Mouse (Mus musculus) ES-E14 (cell line): ENCODE results near the gene Nfatc2.

Source experiments
- HCFC1 ChIP-seq: IDR thresholded peaks from 2 replicates; pipeline ENCODE4 v1.6.1; 2012; ENCODE audit warnings: low read length, inconsistent platforms, borderline replicate concordance; ENCODE audit not compliant: insufficient read depth
- ZC3H11A ChIP-seq: IDR thresholded peaks from 2 replicates; pipeline ENCODE4 v1.6.1; 2012; ENCODE audit warnings: low read depth, mild to moderate bottlenecking, inconsistent platforms, low read length, borderline replicate concordance

DNA sequence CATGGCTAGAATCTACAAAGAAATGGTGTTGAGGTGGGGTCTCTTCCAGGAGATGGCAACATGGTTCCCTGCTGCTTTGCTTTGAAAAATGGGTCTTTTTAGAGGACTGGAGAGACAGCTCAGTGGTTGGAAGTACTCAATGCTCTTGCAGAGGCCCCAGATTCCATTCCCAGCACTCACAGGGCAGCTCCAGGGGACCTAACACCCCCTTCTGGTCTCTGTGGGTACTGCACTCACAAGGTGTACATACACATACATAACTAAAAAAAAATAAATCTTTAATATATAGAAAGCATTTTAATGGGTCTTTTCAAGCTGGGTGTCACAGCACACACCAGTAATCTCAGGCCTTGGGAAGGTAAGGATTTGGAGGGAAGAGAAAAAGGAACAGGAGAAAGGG is 89.9 kb downstream of the Nfatc2 start:
- TF ChIP-seq HCFC1 (no peak), ZC3H11A (no peak)
